Mouse (Mus musculus) CH12.LX (cell line): ENCODE data around the gene Gab1.

Experiments used
- EP300 ChIP-seq: IDR thresholded peaks from 2 replicates; pipeline ENCODE4 v1.6.1; 2011; ENCODE audit warnings: low read length, improper control_type of control experiment
- NELFE ChIP-seq: IDR thresholded peaks from 2 replicates; pipeline ENCODE4 v1.6.1; 2011; ENCODE audit warnings: low read depth, low read length, improper control_type of control experiment
- ZC3H11A ChIP-seq: IDR thresholded peaks from 2 replicates; pipeline ENCODE4 v1.6.1; 2012; ENCODE audit warnings: low read depth, mild to moderate bottlenecking, inconsistent platforms, low read length, improper control_type of control experiment

- no peak for TF ChIP-seq EP300
- TF ChIP-seq ZC3H11A, result no peak
- no peak for TF ChIP-seq NELFE
These were observed 7.6 kb downstream of the Gab1 start for GRCm38 (mm10) chr8:80872688-80873087.
